Mouse (Mus musculus) forebrain, embryonic 16.5 days (tissue): Measurements from ENCODE around the gene Sertad1. TPM values are rescaled to one million over a fixed set of nuclear protein-coding genes. Genes with fewer than 3 reads are reported as not detected.

Source experiments
- ATAC-seq: fragments of 200-750 bp; cut with Nextera tagmentation; 2 replicates; pipeline ENCODE4 v1.8.0; 2017; ENCODE audit warnings: mild to moderate bottlenecking, moderate library complexity
- H3K27ac ChIP-seq: fragments of 300-500 bp; sonication (generic); 2 replicates; pipeline ENCODE4 v1.5.1; 2014; ENCODE audit warnings: low read length, control low read depth
- H3K27me3 ChIP-seq: fragments of 300-500 bp; sonication (generic); replicated peaks from 2 replicates; pipeline ENCODE4 v1.6.1; 2014; ENCODE audit warnings: low read length; ENCODE audit not compliant: control insufficient read depth, insufficient read depth
- H3K36me3 ChIP-seq: fragments of 300-500 bp; sonication (generic); 2 replicates; pipeline ENCODE4 v1.6.1; 2014; ENCODE audit not compliant: control insufficient read depth, insufficient read depth
- H3K4me1 ChIP-seq: fragments of 300-500 bp; sonication (generic); replicated peaks from 2 replicates; pipeline ENCODE4 v1.6.1; 2014; ENCODE audit warnings: low read length; ENCODE audit not compliant: control insufficient read depth, insufficient read depth
- H3K4me2 ChIP-seq: fragments of 300-500 bp; sonication (generic); 2 replicates; pipeline ENCODE4 v1.6.1; 2014; ENCODE audit warnings: mild to moderate bottlenecking, low read length, control low read depth
- H3K4me3 ChIP-seq: fragments of 300-500 bp; sonication (generic); replicated peaks from 2 replicates; pipeline ENCODE4 v1.5.1; 2014; ENCODE audit warnings: mild to moderate bottlenecking, low read length, control low read depth
- H3K9ac ChIP-seq: fragments of 300-500 bp; sonication (generic); replicated peaks from 2 replicates; pipeline ENCODE4 v1.6.1; 2014; ENCODE audit warnings: low read depth, low read length, control low read depth
- H3K9me3 ChIP-seq: fragments of 300-500 bp; sonication (generic); 2 replicates; pipeline ENCODE4 v1.6.1; 2016; ENCODE audit warnings: low read length; ENCODE audit not compliant: control insufficient read depth
- WGBS: fragments of 180-500 bp; shearing (Covaris S2); extraction: QIAGEN DNeasy Blood & Tissue Kit; methylation state at CpG from one replicate; pipeline ENCODE4 v1.1.7; 2014; 5-methylcytosine and 5-hydroxymethylcytosine counted together
- polyA plus RNA-seq: library from polyadenylated mRNA; unstranded; fragments of >200 nt; fragmentation: Nextera tagmentation; extraction: Ambion mirVana; gene quantifications from 2 replicates; pipeline ENCODE4 v1.2.1, GENCODE M21; 2015

The Sertad1 gene
- polyA plus RNA-seq, 1 experiment from 2014 or later = 6.5 TPM

DNA sequence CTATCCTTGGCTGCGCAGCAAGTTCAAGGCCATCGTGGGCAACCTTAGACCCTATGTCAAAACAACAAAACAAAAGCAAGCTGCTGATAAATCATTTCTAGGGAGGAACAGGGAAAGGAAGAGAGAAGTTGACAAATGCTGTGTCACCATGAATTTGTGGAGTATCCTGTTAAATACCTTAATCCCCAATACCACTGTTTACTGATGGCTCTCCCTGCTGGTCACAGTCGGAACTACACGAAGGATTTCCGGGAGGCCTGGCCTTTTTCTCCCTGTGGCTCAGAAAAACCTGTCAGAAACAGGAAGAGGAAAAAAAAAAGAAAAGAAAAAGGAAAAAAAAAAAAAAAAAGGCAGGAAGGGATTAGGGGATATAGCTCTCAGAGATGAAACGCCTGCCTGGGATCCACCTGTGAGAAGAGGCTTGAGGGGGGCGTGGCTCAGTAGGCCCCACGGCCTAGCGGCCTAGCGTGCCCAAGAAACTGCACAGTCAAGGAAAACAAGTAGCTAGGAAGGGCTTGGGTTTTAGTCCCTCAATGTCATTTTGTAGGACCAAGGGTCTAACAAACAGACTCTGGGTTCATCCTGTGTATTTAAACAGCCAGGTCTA, 37.4 kb upstream of the Sertad1 start:
- no peaks in the 10 kb centered on the region for H3K36me3 ChIP-seq
- H3K4me2 ChIP-seq = no peak overlapping the region
- H3K4me1 ChIP-seq = peaks cover 17% of the 10 kb centered on the region
- WGBS = 69% methylated on average over 10 of the region's 10 CpGs
- no peaks in the 10 kb centered on the region for H3K9me3 ChIP-seq
- no peak overlapping the region for H3K27ac ChIP-seq
- H3K4me3 ChIP-seq = no peak overlapping the region
- ATAC-seq = no peak
- H3K27me3 ChIP-seq = no peaks in the 10 kb centered on the region
- no peak overlapping the region for H3K9ac ChIP-seq

DNA sequence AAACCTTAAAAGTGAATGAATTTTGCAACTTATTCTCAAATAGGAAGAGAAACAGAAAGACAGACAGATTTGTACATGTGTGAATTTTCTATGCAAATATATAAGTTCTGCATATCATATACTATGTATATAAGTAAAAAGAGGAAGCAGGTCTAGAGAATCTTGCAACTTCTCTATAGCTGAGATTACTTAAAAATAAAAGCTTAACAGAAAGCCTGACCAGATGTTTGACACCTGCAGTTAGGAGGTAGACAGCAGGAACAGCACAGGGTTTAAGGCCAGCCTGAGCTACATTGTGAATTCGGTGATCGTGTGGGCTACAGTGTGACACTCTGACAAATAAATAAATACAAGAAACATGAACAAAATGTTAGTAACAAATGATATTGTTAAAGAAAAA, 35.4 kb upstream of the Sertad1 start:
- Histone ChIP-seq H3K4me2 (no peak overlapping the region), H3K27ac (no peak overlapping the region), H3K4me1 (peaks cover 17% of the 10 kb centered on the region), H3K9ac (no peak overlapping the region), H3K27me3 (no peaks in the 10 kb centered on the region), H3K9me3 (no peaks in the 10 kb centered on the region), H3K36me3 (no peaks in the 10 kb centered on the region), H3K4me3 (no peak overlapping the region)
- 98% methylated on average over 2 of the region's 2 CpGs for WGBS
- no peak for ATAC-seq

DNA sequence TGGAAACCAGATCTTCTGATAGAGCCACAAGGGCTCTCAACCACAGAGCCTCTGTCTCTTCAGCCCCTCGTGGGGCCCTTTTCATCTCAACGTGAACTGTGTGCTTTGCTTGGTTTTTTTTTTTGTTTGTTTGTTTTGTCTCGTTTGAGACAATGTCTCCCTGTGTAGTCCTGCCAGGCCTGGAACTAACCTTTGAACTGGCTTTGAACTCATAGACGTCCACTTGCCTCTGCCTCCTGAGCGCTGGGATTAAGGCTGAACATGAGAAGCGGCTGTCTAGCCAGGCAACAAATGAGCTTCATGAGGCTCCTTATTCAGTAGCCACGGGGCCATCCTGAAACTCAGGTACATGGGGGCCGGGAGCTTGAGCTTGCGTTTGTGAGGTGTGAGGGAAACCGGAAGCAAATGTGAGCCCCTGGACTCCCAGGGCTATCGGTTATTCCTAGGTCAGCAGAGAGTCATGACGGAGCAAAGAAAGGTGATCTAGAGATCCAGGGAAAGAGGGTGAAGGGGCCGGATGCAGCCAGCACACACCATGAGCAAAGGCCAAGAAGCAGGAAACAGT, 34.4 kb upstream of the Sertad1 start:
- Histone ChIP-seq H3K27me3 (no peaks in the 10 kb centered on the region), H3K9ac (no peak overlapping the region), H3K4me2 (no peak overlapping the region), H3K4me3 (no peak overlapping the region), H3K4me1 (peaks cover 9% of the 10 kb centered on the region), H3K27ac (no peak overlapping the region), H3K36me3 (no peaks in the 10 kb centered on the region), H3K9me3 (no peaks in the 10 kb centered on the region)
- WGBS = 57% methylated on average over 13 of the region's 13 CpGs
- ATAC-seq = no peak

DNA sequence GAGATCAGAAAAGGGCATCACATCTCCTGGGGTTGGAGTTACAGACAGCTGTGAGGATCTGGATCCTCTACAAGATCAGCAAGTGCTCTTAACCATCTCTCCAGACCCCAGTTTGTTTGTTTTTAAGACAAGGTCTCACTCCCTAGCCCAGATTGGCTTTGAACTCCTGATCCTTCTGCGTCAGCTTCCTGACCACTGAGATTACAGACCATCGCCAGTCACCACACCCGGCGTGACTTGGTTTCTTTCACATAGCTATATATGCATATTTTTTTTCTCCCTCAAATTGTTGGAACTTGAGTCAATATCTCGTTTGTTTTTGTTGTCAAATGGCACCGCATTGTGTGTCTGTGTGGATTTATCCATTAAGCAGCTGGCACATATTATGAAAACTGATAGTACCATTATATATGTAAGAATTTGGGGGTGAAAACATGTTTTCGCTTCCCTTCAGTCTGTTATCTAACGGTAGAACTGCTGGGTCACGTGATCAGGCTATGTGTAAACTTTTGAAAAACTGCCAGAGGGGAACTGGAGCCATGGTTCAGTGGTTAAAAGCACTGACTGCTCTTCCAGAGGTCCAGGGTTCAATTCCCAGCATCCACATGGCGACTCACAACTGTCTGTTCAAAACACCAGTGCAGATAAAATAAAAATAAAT, 32.1 kb upstream of the Sertad1 start:
- Histone ChIP-seq H3K9ac (no peak overlapping the region), H3K27me3 (no peaks in the 10 kb centered on the region), H3K4me1 (no peaks in the 10 kb centered on the region), H3K27ac (no peak overlapping the region), H3K36me3 (no peaks in the 10 kb centered on the region), H3K4me2 (no peak overlapping the region), H3K4me3 (no peak overlapping the region), H3K9me3 (no peaks in the 10 kb centered on the region)
- no peak for ATAC-seq
- 80% methylated on average over 10 of the region's 10 CpGs for WGBS

DNA sequence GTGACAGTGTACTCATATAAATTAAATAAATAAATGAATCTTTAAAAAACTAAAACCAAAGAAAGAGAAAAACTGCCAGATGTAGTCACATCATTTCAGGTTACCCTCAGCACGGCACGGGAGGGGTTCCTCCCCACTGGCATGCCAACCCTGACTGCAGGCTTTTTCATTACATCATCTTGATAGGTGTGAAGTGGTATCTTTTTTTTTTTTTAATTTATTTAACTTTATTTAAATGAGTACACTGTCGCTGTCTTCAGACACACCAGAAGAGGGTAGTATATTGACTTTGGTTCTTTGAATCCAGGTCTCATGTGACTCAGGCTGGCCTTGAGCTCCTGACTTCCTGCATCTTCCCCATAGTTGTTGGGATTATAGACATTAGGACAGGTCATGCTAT, 31.4 kb upstream of the Sertad1 start:
- Histone ChIP-seq H3K9me3 (no peaks in the 10 kb centered on the region), H3K27me3 (no peaks in the 10 kb centered on the region), H3K4me1 (no peaks in the 10 kb centered on the region), H3K4me3 (no peak overlapping the region), H3K27ac (no peak overlapping the region), H3K36me3 (no peaks in the 10 kb centered on the region), H3K9ac (no peak overlapping the region), H3K4me2 (no peak overlapping the region)
- ATAC-seq = no peak
- WGBS = 91% methylated on average over 3 of the region's 3 CpGs

DNA sequence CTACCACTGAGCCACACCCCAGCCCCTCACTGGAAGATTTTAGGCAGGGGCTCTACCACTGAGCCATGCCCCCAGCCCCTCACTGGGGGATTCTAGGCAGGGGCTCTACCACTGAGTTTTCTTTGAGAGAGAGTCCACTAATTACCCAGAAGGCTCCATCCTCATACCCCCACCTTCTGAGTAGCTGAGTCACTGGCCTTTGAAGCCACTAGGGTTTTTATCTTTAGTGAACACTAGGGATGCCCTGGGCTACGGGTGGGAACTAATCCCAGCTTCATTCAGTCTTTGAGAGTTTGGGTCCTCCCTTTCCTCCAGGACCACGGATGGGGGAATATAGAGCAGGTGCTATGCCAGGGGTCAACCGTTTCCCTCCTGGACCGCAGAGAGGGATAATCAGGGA, 28.1 kb upstream of the Sertad1 start:
- H3K4me1 ChIP-seq = no peaks in the 10 kb centered on the region
- H3K27ac ChIP-seq = no peak overlapping the region
- no peak overlapping the region for H3K4me3 ChIP-seq
- no peak for ATAC-seq
- no peaks in the 10 kb centered on the region for H3K9me3 ChIP-seq
- H3K36me3 ChIP-seq = no peaks in the 10 kb centered on the region
- H3K27me3 ChIP-seq = no peaks in the 10 kb centered on the region
- no peak overlapping the region for H3K4me2 ChIP-seq
- 79% methylated on average over 4 of the region's 4 CpGs for WGBS
- no peak overlapping the region for H3K9ac ChIP-seq

DNA sequence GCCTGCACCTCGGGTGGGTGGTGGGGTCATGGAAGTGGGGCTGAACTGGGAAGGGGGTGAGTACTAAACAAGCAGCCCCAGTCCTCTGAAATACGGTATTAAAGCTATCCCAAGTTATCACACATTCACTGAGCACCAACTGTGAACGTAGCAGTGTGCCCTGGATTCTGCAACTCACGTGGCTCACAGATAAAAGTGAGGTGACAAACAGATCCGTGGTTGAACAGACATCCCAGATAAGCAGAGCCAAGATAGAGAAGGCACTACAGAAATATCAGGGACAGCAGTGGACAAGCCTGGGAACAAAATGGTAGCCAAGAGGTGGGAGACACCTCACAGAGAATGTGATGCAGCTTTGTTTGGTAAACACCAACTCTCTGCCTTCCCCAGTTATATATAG, 27.1 kb upstream of the Sertad1 start:
- Histone ChIP-seq H3K27me3 (no peaks in the 10 kb centered on the region), H3K36me3 (no peaks in the 10 kb centered on the region), H3K27ac (no peak overlapping the region), H3K4me2 (no peak overlapping the region), H3K9me3 (no peaks in the 10 kb centered on the region), H3K4me3 (no peak overlapping the region), H3K9ac (no peak overlapping the region), H3K4me1 (no peaks in the 10 kb centered on the region)
- WGBS = 92% methylated on average over 5 of the region's 5 CpGs
- no peak for ATAC-seq

DNA sequence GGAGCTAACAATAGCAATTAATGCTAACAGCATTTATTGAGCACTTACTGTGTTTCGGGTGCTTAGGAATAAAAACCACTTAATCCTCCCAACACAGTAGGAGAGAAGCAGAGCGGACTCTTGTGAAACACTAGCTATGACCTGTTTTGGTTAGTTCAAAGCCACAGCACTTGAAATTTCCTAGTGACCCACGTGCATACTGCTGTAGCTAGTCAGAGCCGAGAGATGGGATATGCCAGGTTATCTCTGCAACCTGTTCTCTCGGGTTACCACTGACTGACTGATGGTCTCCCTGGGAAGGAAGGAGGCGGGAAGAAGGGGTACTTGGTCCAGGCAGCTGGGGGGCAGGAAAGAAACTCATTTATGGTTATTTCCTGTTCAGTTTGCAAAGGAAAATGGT, 26.2 kb upstream of the Sertad1 start:
- Histone ChIP-seq H3K36me3 (no peaks in the 10 kb centered on the region), H3K9ac (no peak overlapping the region), H3K4me3 (no peak overlapping the region), H3K27me3 (no peaks in the 10 kb centered on the region), H3K4me1 (no peaks in the 10 kb centered on the region), H3K27ac (no peak overlapping the region), H3K4me2 (no peak overlapping the region), H3K9me3 (no peaks in the 10 kb centered on the region)
- ATAC-seq = no peak
- WGBS = 92% methylated on average over 6 of the region's 6 CpGs

DNA sequence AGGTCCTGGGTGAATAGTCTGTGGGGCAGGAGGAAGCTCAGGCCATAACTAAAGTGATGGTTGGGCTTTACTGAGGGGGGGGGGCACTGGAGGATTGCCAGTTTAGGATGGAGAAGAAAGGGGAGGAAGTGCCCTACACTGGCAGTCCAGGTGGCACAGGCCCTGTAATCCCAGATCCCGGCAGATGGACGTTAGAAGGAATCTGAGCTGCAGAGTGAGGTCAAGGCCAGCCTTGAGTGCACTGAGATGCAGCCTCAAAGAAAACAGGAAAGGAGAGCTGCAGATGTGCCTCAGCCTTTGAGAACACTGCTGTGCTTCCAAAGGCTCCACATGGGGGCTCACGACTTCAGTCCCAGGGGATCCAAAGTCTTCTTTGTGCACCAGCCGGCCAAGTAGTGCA, 19.1 kb upstream of the Sertad1 start:
- no peaks in the 10 kb centered on the region for H3K9me3 ChIP-seq
- no peak overlapping the region for H3K4me3 ChIP-seq
- H3K36me3 ChIP-seq = no peaks in the 10 kb centered on the region
- 29% methylated on average over 4 of the region's 4 CpGs for WGBS
- H3K4me2 ChIP-seq = no peak overlapping the region
- H3K4me1 ChIP-seq = peaks cover 5% of the 10 kb centered on the region
- no peak overlapping the region for H3K9ac ChIP-seq
- no peak for ATAC-seq
- H3K27me3 ChIP-seq = no peaks in the 10 kb centered on the region
- H3K27ac ChIP-seq = no peak overlapping the region
